Mouse (Mus musculus) Patski (cell line): Measurements from ENCODE around the gene 1700011L22Rik. TPM values are rescaled to one million over a fixed set of nuclear protein-coding genes. Genes with fewer than 3 reads are reported as not detected.

Experiments used
- ATAC-seq: fragments of 100-300 bp; one replicate; pipeline ENCODE4 v1.8.0; 2021
- CTCF ChIA-PET: fragments of 350-600 bp; sonication (Branson Sonifier 250); formaldehyde crosslinking; loops from one replicate; lab custom pipeline; 2022; ENCODE audit warnings: inconsistent platforms; lab: Charles Lee
- POLR2A ChIA-PET: fragments of 350-600 bp; sonication (Branson Sonifier 250); formaldehyde crosslinking; loops from one replicate; lab custom pipeline; 2022; ENCODE audit warnings: antibody characterized with exemption, inconsistent platforms; lab: Charles Lee
- DNase-seq: peaks from one replicate; pipeline ENCODE4 v3.0.0-alpha.2; 2011; ENCODE audit warnings: low read depth, low spot score
- H3K27me3 ChIP-seq: fragments of 371-371 bp; one replicate; pipeline ENCODE4 v1.5.1; 2021
- CTCF ChIP-seq: fragments of 100-300 bp; IDR thresholded peaks from one replicate; pipeline ENCODE4 v1.5.1; 2021
- in situ Hi-C: fragments of 300-500 bp; cut with MboI; formaldehyde crosslinking; loops from 3 replicates; pipeline ENCODE4 v1.11.1; 2018; ENCODE audit warnings: low pct_unique_long_range_greater_than_20kb, mixed read lengths
- polyA plus RNA-seq: library from polyadenylated mRNA; unstranded; gene quantifications from one replicate; pipeline ENCODE4 v1.2.3, GENCODE M21; 2021

Gene 1700011L22Rik
- polyA plus RNA-seq, 1 experiment from 2014 or later, result 0.06 TPM

DNA sequence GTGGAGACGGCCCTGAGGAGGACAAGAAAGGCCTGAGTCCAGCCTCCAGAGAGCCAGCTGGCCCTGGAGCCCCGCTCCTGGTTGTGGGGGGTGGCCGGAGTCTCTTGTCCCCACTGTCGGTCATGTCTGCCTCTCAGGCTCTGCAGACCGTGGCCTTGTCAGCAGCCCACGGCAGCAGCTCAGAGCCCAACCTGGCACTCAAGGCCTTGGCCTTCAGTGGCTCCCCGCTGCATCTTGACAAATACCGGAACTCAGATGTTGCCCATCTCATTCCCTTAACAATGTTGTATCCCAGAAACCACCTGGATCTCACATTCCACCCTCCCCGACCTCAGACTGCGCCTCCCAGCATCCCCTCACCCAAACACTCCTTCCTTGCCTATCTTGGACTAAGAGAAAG lies 58.3 kb downstream of the 1700011L22Rik start:
- in situ Hi-C loops, result no loop called here
- no peaks in the 10 kb centered on the region for H3K27me3 ChIP-seq
- ATAC-seq, result no peak
- no peak for TF ChIP-seq CTCF
- ChIA-PET CTCF (no interaction called here), POLR2A (no interaction called here)
- DNase-seq, result no peak

- CTCF ChIA-PET, result interaction anchor here (1.4 kb wide), 1 partner anchor 11 kb away, joined by 3 read pairs; no protein-coding TSS in a partner anchor
- DNase-seq, result no peak
- POLR2A ChIA-PET, result no interaction called here
- in situ Hi-C loops, result no loop called here
- ATAC-seq, result no peak
- H3K27me3 ChIP-seq, result no peaks in the 10 kb centered on the region
- no peak for TF ChIP-seq CTCF
Measured at GRCm38 (mm10) chr8:79185488-79185887, 62.9 kb downstream of the 1700011L22Rik start.

GRCm38 (mm10) chr8:79179678-79180077 lies 68.7 kb downstream of the 1700011L22Rik start:
- no peak for TF ChIP-seq CTCF
- ChIA-PET POLR2A (no interaction called here), CTCF (interaction anchor here (1.4 kb wide), 1 partner anchor 15 kb away, joined by 3 read pairs; no protein-coding TSS in a partner anchor)
- in situ Hi-C loops, result no loop called here
- ATAC-seq, result no peak
- no peaks in the 10 kb centered on the region for H3K27me3 ChIP-seq
- no peak for DNase-seq

- POLR2A ChIA-PET, result no interaction called here
- DNase-seq (no peak), ATAC-seq (no peak)
- no peaks in the 10 kb centered on the region for H3K27me3 ChIP-seq
- CTCF ChIA-PET, result interaction anchor here (1.5 kb wide), 1 partner anchor 21 kb away, joined by 3 read pairs; no protein-coding TSS in a partner anchor
- in situ Hi-C loops, result no loop called here
- no peak for TF ChIP-seq CTCF
Measured at GRCm38 (mm10) chr8:79175991-79176390, 72.4 kb downstream of the 1700011L22Rik start.

DNA sequence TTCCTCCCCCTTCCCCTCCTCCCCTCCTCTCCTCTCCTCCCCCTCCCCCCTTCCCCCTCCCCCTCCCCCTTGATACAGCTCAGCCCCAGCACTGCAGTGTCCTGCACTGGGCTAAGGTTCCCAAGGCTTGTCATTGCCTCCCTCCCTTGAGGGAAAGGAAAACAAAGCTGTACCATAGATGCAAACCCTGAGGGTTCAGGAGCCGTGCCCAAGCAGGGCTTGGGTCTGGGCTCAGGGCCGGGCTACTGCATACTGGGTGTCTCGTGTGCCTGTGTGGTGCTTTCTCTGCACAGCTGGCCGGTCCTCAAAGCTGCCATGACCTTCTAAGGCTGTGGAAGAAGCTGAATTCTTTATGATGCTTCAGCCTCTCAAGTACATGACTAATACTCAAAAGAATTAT lies 74.8 kb downstream of the 1700011L22Rik start:
- DNase-seq (no peak), ATAC-seq (peak; percentile 36)
- TF ChIP-seq CTCF, result no peak
- H3K27me3 ChIP-seq, result no peaks in the 10 kb centered on the region
- POLR2A ChIA-PET, result no interaction called here
- CTCF ChIA-PET, result interaction anchor here (1.1 to 1.8 kb wide), 3 partner anchors 8 to 14 kb away, joined by 3 read pairs; no protein-coding TSS in a partner anchor
- in situ Hi-C loops, result no loop called here

DNA sequence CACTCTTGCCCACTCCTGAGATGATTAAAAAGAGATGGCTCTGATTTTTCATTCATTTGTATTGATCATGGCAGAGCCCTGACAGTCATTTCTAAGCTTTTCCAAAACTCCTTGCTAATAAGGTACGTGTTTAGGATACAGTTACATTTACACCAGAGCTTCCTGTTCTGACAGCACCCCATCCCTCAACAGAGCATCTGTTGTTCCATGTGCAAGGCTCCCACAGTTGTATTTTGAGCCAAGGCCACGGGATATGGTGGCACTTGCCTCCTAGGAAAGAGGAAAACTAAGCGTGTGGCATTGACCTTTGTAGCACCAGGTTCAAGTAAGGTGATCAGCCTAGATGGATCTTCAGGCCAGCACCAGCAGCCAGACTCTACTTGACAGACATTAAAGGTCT lies 83.1 kb downstream of the 1700011L22Rik start:
- no peak for TF ChIP-seq CTCF
- DNase-seq (no peak), ATAC-seq (no peak)
- CTCF ChIA-PET, result interaction anchor here (1.0 to 1.1 kb wide), 2 partner anchors 9 to 15 kb away, joined by 3 read pairs; no protein-coding TSS in a partner anchor
- in situ Hi-C loops, result no loop called here
- no peaks in the 10 kb centered on the region for H3K27me3 ChIP-seq
- POLR2A ChIA-PET, result no interaction called here

DNA sequence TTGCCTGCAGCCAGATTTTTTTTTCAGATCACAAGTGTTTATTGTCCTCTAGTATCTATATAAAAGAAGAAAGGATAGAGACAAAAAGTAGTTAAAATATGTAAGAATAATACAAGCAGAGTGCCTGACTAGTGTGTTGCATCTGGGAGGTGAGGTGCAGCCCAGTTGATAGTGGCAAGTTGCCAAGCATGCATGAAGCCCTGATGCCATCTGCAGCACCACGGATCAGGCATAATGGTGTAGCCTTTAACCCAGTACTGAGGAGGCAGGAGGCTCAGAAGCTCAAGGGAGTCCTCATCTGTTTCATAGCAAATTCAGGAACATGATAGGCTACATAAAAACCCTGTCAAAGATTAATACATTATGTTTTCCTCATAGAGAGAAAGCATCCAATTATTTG lies 84.0 kb downstream of the 1700011L22Rik start:
- in situ Hi-C loops, result no loop called here
- no peak for ATAC-seq
- no peak for DNase-seq
- ChIA-PET POLR2A (interaction anchor here (0.5 kb wide), 1 partner anchor 44 kb away, joined by 3 read pairs; no protein-coding TSS in a partner anchor), CTCF (interaction anchor here (1.1 kb wide), 1 partner anchor 16 kb away, joined by 3 read pairs; no protein-coding TSS in a partner anchor)
- no peak for TF ChIP-seq CTCF
- H3K27me3 ChIP-seq, result no peaks in the 10 kb centered on the region

GRCm38 (mm10) chr8:79162533-79163308 lies 85.6 kb downstream of the 1700011L22Rik start:
- ChIA-PET POLR2A (interaction anchor here (0.6 to 1.5 kb wide), 2 partner anchors 14 to 47 kb away, joined by 3 to 4 read pairs; no protein-coding TSS in a partner anchor), CTCF (interaction anchor here (0.8 to 1.2 kb wide), 2 partner anchors 9 to 12 kb away, joined by 3 read pairs; no protein-coding TSS in a partner anchor)
- ATAC-seq (peak; percentile 95), DNase-seq (peak; percentile 98)
- TF ChIP-seq CTCF, result no peak
- in situ Hi-C loops, result no loop called here
- no peaks in the 10 kb centered on the region for H3K27me3 ChIP-seq

DNA sequence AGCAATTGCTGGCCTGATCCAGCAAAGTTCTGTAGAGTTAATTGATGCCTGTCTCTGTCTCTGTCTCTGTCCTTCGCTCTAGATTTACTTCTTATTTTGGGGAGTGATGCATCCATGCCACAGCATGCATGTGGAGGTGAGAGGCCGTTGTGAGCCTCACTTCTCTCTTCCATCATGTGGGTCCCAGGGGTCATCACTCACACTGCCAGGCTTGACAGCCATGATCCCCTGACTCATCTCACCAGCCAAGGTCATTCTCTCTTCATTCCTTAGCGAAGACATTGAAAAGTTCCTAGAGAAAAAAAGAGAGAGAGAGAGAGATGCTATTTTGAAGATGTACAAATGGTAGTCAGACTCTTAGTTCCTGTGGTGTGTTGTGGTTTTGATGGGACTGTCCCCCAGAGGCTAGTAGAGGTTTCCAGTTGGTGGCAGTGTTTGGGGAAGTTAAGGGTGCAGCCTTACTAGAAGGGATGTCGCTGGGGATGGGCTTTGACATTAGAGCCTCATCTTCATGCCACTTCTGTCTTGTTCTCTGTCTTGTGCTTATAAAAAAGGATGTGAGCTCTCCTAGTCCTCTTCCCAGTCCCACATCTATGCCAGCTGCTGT lies 87.1 kb downstream of the 1700011L22Rik start:
- ChIA-PET POLR2A (interaction anchor here (0.6 to 1.5 kb wide), 3 partner anchors 48 to 557 kb away, joined by 3 to 5 read pairs (median 4); no protein-coding TSS in a partner anchor), CTCF (no interaction called here)
- TF ChIP-seq CTCF, result no peak
- H3K27me3 ChIP-seq, result no peaks in the 10 kb centered on the region
- no peak for DNase-seq
- no peak for ATAC-seq
- in situ Hi-C loops, result no loop called here

Other genes with a start within 250 kb of the 1700011L22Rik start
- 24.1 TPM for gene Zfp827, start 220.1 kb downstream of the 1700011L22Rik start, polyA plus RNA-seq
- gene Mmaa, start 46.4 kb upstream of the 1700011L22Rik start, polyA plus RNA-seq, result 12.5 TPM
- gene Smad1, start 150.9 kb upstream of the 1700011L22Rik start, polyA plus RNA-seq, result 31.5 TPM